Mouse (Mus musculus) liver, embryonic 15.5 days (tissue): ENCODE results near the gene Slc7a8. TPM values are rescaled to one million over a fixed set of nuclear protein-coding genes. Genes with fewer than 3 reads are reported as not detected.

Experiments
- ATAC-seq: fragments of 200-750 bp; cut with Nextera tagmentation; 2 replicates; pipeline ENCODE4 v1.8.0; 2017; ENCODE audit warnings: moderate number of reproducible peaks, mild to moderate bottlenecking, moderate library complexity; ENCODE audit not compliant: insufficient read depth
- H3K27ac ChIP-seq: fragments of 300-500 bp; sonication (generic); replicated peaks from 2 replicates; pipeline ENCODE4 v1.5.1; 2015; ENCODE audit warnings: mild to moderate bottlenecking, inconsistent platforms
- H3K27me3 ChIP-seq: fragments of 300-500 bp; sonication (generic); 2 replicates; pipeline ENCODE4 v1.6.1; 2015; ENCODE audit warnings: mild to moderate bottlenecking, inconsistent platforms
- H3K36me3 ChIP-seq: fragments of 300-500 bp; sonication (generic); replicated peaks from 2 replicates; pipeline ENCODE4 v1.6.1; 2015; ENCODE audit warnings: moderate library complexity, mild to moderate bottlenecking, inconsistent platforms
- H3K4me1 ChIP-seq: fragments of 300-500 bp; sonication (generic); replicated peaks from 2 replicates; pipeline ENCODE4 v1.6.1; 2015; ENCODE audit warnings: inconsistent platforms
- H3K4me2 ChIP-seq: fragments of 300-500 bp; sonication (generic); 2 replicates; pipeline ENCODE4 v1.6.1; 2015; ENCODE audit warnings: moderate library complexity, mild to moderate bottlenecking, inconsistent platforms
- H3K4me3 ChIP-seq: fragments of 300-500 bp; sonication (generic); replicated peaks from 2 replicates; pipeline ENCODE4 v1.5.1; 2015; ENCODE audit warnings: mild to moderate bottlenecking, inconsistent platforms
- H3K9ac ChIP-seq: fragments of 300-500 bp; sonication (generic); 2 replicates; pipeline ENCODE4 v1.6.1; 2015; ENCODE audit warnings: moderate library complexity, mild to moderate bottlenecking, inconsistent platforms
- H3K9me3 ChIP-seq: fragments of 300-500 bp; sonication (generic); replicated peaks from 2 replicates; pipeline ENCODE4 v1.6.1; 2016; ENCODE audit warnings: inconsistent platforms
- WGBS: fragments of 180-500 bp; shearing (Covaris S2); methylation state at CpG from one replicate; pipeline ENCODE4 v1.1.7; 2015; ENCODE audit warnings: mixed read lengths; ENCODE audit not compliant: insufficient replicate concordance; 5-methylcytosine and 5-hydroxymethylcytosine counted together
- polyA plus RNA-seq: library from polyadenylated mRNA; unstranded; fragments of >200 nt; fragmentation: Nextera tagmentation; extraction: Ambion mirVana; gene quantifications from 2 replicates; pipeline ENCODE4 v1.2.1, GENCODE M21; 2015

The Slc7a8 gene
- polyA plus RNA-seq, 1 experiment from 2014 or later: 3.0 TPM

DNA sequence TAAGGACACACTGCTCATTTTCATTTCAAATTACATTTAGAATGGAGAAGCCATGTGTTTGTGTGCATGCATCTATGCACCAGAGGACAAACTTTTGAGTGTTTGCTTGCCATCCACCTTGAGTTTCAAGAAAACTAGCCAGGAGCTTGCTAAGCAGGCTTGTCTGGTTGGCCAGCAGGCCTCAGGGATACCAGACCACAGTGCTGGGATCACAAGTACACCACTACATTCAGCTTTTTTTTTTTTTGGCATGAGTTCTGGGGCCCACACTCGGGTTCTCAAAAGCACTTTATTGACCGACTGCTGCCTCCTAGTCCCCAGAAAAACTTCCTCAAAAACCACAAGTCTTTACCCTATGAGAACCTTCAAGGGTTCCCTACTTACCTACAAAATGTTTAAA, 107.4 kb downstream of the Slc7a8 start:
- no peaks in the 10 kb centered on the region for H3K9me3 ChIP-seq

More for the DNA sequence above, 107.4 kb downstream of the Slc7a8 start:
- ATAC-seq: no peak
- Histone ChIP-seq H3K9ac (no peak overlapping the region), H3K27ac (no peak overlapping the region), H3K36me3 (peaks cover 80% of the 10 kb centered on the region), H3K4me2 (no peak overlapping the region), H3K4me3 (no peak overlapping the region), H3K4me1 (no peaks in the 10 kb centered on the region), H3K27me3 (no peaks in the 10 kb centered on the region)
- WGBS: 39% methylated on average over 2 of the region's 2 CpGs

Other genes starting within 250 kb of the Slc7a8 start
- 33.7 and 34.1 TPM in 2 replicates for gene Haus4, start 227.3 kb downstream of the Slc7a8 start, polyA plus RNA-seq
- 5.6 TPM in 2 replicates for gene Ajuba, start 204.4 kb downstream of the Slc7a8 start, polyA plus RNA-seq
- 1.9 and 2.9 TPM in 2 replicates for gene 4931414P19Rik, start 176.0 kb downstream of the Slc7a8 start, polyA plus RNA-seq
- gene Psmb5, start 163.9 kb downstream of the Slc7a8 start, polyA plus RNA-seq: 204 and 211 TPM in 2 replicates
- gene Psmb11, start 160.5 kb downstream of the Slc7a8 start, polyA plus RNA-seq: not detected in 2 replicates
- gene Gm17606, start 141.0 kb downstream of the Slc7a8 start, polyA plus RNA-seq: not detected in 2 replicates
- gene Cdh24, start 140.6 kb downstream of the Slc7a8 start, polyA plus RNA-seq: 0.16 and 0.35 TPM in 2 replicates
- 39.3 and 39.5 TPM in 2 replicates for gene 1700123O20Rik, start 95.7 kb downstream of the Slc7a8 start, polyA plus RNA-seq
- 47.3 and 48.7 TPM in 2 replicates for gene Acin1, start 95.0 kb downstream of the Slc7a8 start, polyA plus RNA-seq
- gene Gm29776, start 83.1 kb downstream of the Slc7a8 start, polyA plus RNA-seq: 0.05 TPM in 1 of 2 replicates, not detected in the other
- gene Cebpe, start 69.8 kb downstream of the Slc7a8 start, polyA plus RNA-seq: 10.6 and 12.6 TPM in 2 replicates
- not detected in 2 replicates for gene Rnf212b, start 32.2 kb upstream of the Slc7a8 start, polyA plus RNA-seq
- gene Homez, start 89.0 kb upstream of the Slc7a8 start, polyA plus RNA-seq: 1.6 and 2.6 TPM in 2 replicates
- gene Ppp1r3e, start 95.6 kb upstream of the Slc7a8 start, polyA plus RNA-seq: 0.33 and 0.63 TPM in 2 replicates
- 0.46 and 0.82 TPM in 2 replicates for gene Bcl2l2, start 101.4 kb upstream of the Slc7a8 start, polyA plus RNA-seq
- gene Gm20521, start 101.5 kb upstream of the Slc7a8 start, polyA plus RNA-seq: not detected in 2 replicates
- 38.6 and 46.2 TPM in 2 replicates for gene Pabpn1, start 110.6 kb upstream of the Slc7a8 start, polyA plus RNA-seq
- 2.2 TPM in 2 replicates for gene Slc22a17, start 131.2 kb upstream of the Slc7a8 start, polyA plus RNA-seq
- 0.62 and 0.63 TPM in 2 replicates for gene Efs, start 144.2 kb upstream of the Slc7a8 start, polyA plus RNA-seq
- not detected in 2 replicates for gene Il25, start 150.7 kb upstream of the Slc7a8 start, polyA plus RNA-seq
- gene Cmtm5, start 154.3 kb upstream of the Slc7a8 start, polyA plus RNA-seq: 0.18 TPM in 1 of 2 replicates, not detected in the other
- gene Myh6, start 185.0 kb upstream of the Slc7a8 start, polyA plus RNA-seq: 0.68 and 0.69 TPM in 2 replicates
- not detected in 2 replicates for gene Gm17428, start 195.0 kb upstream of the Slc7a8 start, polyA plus RNA-seq
- 3.6 and 3.8 TPM in 2 replicates for gene Myh7, start 212.7 kb upstream of the Slc7a8 start, polyA plus RNA-seq
- 34.0 and 34.6 TPM in 2 replicates for gene Ngdn, start 233.5 kb upstream of the Slc7a8 start, polyA plus RNA-seq